Mouse (Mus musculus) forebrain, embryonic 14.5 days (tissue): ENCODE measurements around the gene Hand2. TPM values are rescaled to one million over a fixed set of nuclear protein-coding genes. Genes with fewer than 3 reads are reported as not detected.
A peak's percentile ranks its signal among the peaks of the same experiment; 100 is the strongest.

Experiments
- ATAC-seq: fragments of 200-750 bp; cut with Nextera tagmentation; 2 replicates; pipeline ENCODE4 v1.8.0; 2017; ENCODE audit warnings: mild to moderate bottlenecking, moderate library complexity
- DNase-seq: peaks from one replicate; pipeline ENCODE4 v3.0.0-alpha.2; 2015; ENCODE audit warnings: low spot score
- H3K27ac ChIP-seq: fragments of 300-500 bp; sonication (generic); 2 replicates; pipeline ENCODE4 v1.5.1; 2014; ENCODE audit warnings: low read depth, mild to moderate bottlenecking, control low read depth, low read length, moderate library complexity
- H3K27me3 ChIP-seq: fragments of 300-500 bp; sonication (generic); replicated peaks from 2 replicates; pipeline ENCODE4 v1.6.1; 2014; ENCODE audit warnings: low read length, control low read depth, mixed read lengths; ENCODE audit not compliant: control insufficient read depth, insufficient read depth
- H3K36me3 ChIP-seq: fragments of 300-500 bp; sonication (generic); 2 replicates; pipeline ENCODE4 v1.6.1; 2014; ENCODE audit warnings: low read length, control low read depth; ENCODE audit not compliant: control insufficient read depth, insufficient read depth
- H3K4me1 ChIP-seq: fragments of 300-500 bp; sonication (generic); 2 replicates; pipeline ENCODE4 v1.6.1; 2014; ENCODE audit warnings: antibody characterized with exemption, low read length, control low read depth; ENCODE audit not compliant: control insufficient read depth, insufficient read depth
- H3K4me2 ChIP-seq: fragments of 300-500 bp; sonication (generic); 2 replicates; pipeline ENCODE4 v1.6.1; 2014; ENCODE audit warnings: mild to moderate bottlenecking, control low read depth, low read length
- H3K4me3 ChIP-seq: fragments of 300-500 bp; sonication (generic); 2 replicates; pipeline ENCODE4 v1.5.1; 2014; ENCODE audit warnings: low read depth, low read length, control low read depth
- H3K9ac ChIP-seq: fragments of 300-500 bp; sonication (generic); 2 replicates; pipeline ENCODE4 v1.6.1; 2014; ENCODE audit warnings: mild to moderate bottlenecking, low read length, control low read depth, moderate library complexity
- H3K9me3 ChIP-seq: fragments of 300-500 bp; sonication (generic); replicated peaks from 2 replicates; pipeline ENCODE4 v1.6.1; 2016; ENCODE audit warnings: low read length, control low read depth, mixed read lengths; ENCODE audit not compliant: control insufficient read depth
- WGBS: fragments of 180-500 bp; shearing (Covaris S2); extraction: QIAGEN DNeasy Blood & Tissue Kit; methylation state at CpG from one replicate; pipeline ENCODE4 v1.1.7; 2014; 5-methylcytosine and 5-hydroxymethylcytosine counted together
- polyA plus RNA-seq: library from polyadenylated mRNA; unstranded; fragments of >200 nt; fragmentation: Nextera tagmentation; extraction: Ambion mirVana; gene quantifications from 2 replicates; pipeline ENCODE4 v1.2.1, GENCODE M21; 2014

Hand2 gene
- polyA plus RNA-seq, 1 experiment from 2014 or later = not detected

DNA sequence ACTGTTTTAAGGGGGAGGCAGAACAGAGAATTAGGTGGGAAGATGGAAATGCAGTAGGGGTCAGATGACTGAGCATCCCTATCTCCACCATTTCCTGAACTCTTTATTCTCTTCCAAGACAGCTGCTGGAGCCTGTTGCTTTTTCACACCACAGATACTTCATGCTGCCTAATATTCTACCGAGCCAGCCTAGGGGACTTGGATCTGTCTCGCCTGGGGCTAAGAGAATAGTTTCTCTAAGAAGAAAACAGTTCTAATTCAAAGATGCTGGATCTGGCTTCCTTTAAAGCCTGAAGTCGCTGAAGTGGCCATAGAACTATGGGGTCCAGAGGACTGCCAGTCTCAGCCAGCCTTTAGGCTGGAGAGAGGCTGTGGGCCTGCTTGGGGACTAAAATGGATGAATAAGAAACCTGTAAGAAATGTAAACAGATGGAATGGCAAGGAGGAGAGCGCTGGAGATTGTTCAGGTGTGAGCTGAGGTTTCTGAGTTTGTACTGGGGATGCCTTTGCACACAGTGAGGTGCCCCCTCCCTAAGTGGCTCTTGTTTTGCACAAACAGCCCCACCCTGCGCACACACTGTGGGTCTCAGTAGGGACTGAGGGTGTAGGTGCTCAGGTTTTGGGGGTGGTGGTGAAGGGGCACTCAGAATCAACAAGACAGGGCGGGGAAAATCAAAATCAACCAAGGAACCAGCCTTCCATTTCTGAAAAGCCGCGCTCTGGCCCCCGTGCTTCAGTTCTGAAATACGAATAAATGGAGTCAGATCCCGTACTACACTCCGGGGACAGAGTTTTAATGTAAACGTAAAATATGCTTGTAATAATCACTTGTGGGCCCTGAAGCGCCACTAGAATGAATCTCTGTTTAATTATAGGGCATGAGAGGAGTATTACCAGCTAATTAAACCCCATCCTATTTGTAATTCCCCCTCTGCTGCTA is 19.2 kb downstream of the Hand2 start:
- Histone ChIP-seq H3K4me1 (no peaks in the 10 kb centered on the region), H3K27me3 (peaks cover 94% of the 10 kb centered on the region), H3K27ac (no peak overlapping the region), H3K4me3 (no peak overlapping the region), H3K36me3 (no peaks in the 10 kb centered on the region), H3K4me2 (no peak overlapping the region), H3K9me3 (no peaks in the 10 kb centered on the region), H3K9ac (no peak overlapping the region)
- WGBS = under 1% methylated on average over 14 of the region's 14 CpGs
- no peak for DNase-seq
- ATAC-seq = no peak

DNA sequence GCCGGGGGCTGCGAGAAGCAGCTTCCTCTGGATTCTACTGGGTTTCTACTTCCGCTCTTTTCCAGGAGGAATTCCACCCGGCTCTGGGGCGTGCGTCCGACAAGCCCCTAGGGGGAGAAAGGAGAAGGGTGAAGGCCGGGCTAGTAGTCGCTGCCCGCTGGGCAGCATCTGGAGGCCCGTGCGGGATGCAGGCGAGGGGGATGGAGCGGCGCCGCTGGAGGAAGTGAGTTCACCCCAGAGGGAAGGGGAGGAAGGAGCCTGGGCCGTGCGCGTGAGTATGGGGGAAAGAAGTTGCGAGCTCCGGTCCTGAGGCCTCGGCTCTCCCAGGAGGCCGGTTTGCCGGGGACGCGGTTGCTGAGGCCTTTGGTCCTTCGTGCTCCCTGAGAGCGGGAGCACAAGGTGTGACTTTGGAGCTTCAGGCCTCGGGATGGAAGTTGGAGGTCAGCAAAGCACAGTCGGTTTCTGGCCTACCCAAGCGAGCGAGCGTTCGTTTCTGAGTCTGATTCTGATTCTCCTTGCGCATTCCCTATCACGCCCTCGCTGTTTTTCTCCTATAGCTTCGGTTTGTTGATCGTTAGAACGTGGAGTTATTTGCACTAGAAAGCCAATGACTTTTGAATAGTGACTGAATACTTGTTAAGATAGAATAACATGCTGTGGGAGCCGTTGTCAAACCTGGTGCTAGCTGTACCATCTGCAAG is 20.2 kb downstream of the Hand2 start:
- Histone ChIP-seq H3K4me2 (peak overlapping the region; percentile 14; the same call in 1 of the 2 replicates), H3K9me3 (no peaks in the 10 kb centered on the region), H3K27ac (no peak overlapping the region), H3K27me3 (peaks cover 97% of the 10 kb centered on the region), H3K4me1 (no peaks in the 10 kb centered on the region), H3K9ac (no peak overlapping the region), H3K4me3 (no peak overlapping the region), H3K36me3 (no peaks in the 10 kb centered on the region)
- no peak for DNase-seq
- ATAC-seq = no peak
- WGBS = under 1% methylated on average over 41 of the region's 41 CpGs

DNA sequence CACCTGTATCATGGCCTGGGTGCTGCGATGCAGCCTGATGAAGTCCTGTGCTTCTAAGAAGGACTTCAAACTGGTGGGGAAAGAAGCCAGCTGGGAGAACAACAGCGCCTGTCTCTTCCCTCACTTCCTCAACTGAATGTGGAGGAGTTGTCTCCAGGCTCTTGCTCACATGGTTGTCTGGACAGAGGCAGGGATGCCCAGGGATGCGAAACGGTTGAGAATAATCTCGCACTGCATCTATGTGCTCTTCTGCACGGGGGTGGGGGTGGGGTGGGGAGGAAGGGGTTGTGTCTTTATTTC is 20.7 kb downstream of the Hand2 start:
- no peak for DNase-seq

DNA sequence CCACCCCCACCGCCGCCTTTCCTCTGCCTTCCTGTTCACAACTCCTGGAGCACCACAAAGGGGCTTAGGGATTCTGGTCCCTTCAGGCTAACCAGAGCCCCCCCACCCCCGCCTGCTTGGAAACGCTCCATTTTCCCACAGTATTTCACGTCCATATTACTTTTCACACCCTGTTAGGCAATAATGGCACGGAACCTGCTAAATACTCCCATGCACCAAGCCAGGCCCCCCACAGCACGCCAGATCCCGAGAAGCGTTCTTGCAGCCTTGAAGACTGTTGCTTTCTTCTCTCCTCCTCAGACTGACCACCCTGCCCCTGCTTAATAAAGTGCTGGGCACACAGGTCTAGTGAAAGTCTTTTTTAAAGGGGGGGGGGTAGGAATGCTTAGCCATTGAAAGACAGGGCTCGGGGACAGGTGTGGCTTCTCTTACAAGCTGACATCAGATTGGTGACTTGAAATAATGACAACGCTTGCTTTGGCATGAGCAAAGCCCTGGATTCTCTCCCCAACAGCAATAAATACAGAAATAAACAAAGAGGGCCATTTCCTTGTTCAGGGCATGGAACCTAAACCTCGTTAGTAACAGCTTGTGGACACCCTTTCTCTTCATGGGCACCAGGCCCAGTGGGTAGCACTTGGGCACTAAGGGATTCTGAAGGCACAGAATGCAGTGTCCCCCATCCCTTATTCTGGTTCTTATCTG is 21.8 kb downstream of the Hand2 start:
- no peak overlapping the region for H3K4me2 ChIP-seq
- H3K27me3 ChIP-seq = peaks cover 97% of the 10 kb centered on the region
- WGBS = 2% methylated on average over 10 of the region's 12 CpGs
- H3K9me3 ChIP-seq = no peaks in the 10 kb centered on the region
- ATAC-seq (no peak; the same call in 1 of the 2 replicates), DNase-seq (no peak)
- H3K9ac ChIP-seq = no peak overlapping the region
- no peak overlapping the region for H3K27ac ChIP-seq
- no peaks in the 10 kb centered on the region for H3K36me3 ChIP-seq
- no peak overlapping the region for H3K4me3 ChIP-seq
- no peaks in the 10 kb centered on the region for H3K4me1 ChIP-seq

More for the DNA sequence above, 20.7 kb downstream of the Hand2 start:
- H3K27ac ChIP-seq = no peak overlapping the region
- no peaks in the 10 kb centered on the region for H3K9me3 ChIP-seq
- H3K4me3 ChIP-seq = no peak overlapping the region
- 0% methylated on average over 6 of the region's 6 CpGs for WGBS
- H3K4me2 ChIP-seq = no peak overlapping the region
- ATAC-seq = no peak
- no peaks in the 10 kb centered on the region for H3K36me3 ChIP-seq
- peaks cover 97% of the 10 kb centered on the region for H3K27me3 ChIP-seq
- H3K4me1 ChIP-seq = no peaks in the 10 kb centered on the region
- H3K9ac ChIP-seq = no peak overlapping the region

DNA sequence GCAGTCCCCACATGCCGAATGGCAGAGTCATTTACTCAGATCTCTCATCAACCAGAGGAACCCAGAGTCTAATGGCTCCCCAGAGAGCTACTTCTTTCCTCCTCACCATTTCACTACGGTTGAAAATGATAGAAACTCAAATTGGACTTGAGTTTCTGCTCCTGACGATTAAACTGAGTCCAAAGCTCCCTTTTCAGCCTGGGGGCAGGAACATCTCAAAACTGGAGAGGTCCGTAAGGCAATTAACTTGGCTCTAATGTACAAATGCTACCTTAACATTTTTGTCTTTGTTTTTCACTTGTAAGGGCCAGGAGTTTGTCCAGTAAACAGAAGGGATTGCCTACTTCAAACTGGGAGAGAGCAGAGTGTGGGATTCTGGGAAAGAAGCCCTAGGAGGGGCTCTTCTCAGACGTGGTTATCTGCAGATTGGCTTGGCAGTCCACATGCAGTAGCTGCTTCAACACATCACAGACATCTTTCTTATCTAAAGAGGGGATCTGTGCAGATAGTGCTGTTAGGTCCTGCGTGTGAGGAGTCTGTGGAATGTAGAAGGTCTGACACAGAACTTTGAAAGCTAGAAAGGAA is 23.0 kb downstream of the Hand2 start:
- ATAC-seq = no peak
- no peaks in the 10 kb centered on the region for H3K4me1 ChIP-seq
- no peaks in the 10 kb centered on the region for H3K36me3 ChIP-seq
- H3K4me3 ChIP-seq = no peak overlapping the region
- H3K4me2 ChIP-seq = no peak overlapping the region
- no peak overlapping the region for H3K27ac ChIP-seq
- no peak overlapping the region for H3K9ac ChIP-seq
- WGBS = 3% methylated on average over 6 of the region's 6 CpGs
- H3K9me3 ChIP-seq = no peaks in the 10 kb centered on the region
- H3K27me3 ChIP-seq = peaks cover 98% of the 10 kb centered on the region
- no peak for DNase-seq

DNA sequence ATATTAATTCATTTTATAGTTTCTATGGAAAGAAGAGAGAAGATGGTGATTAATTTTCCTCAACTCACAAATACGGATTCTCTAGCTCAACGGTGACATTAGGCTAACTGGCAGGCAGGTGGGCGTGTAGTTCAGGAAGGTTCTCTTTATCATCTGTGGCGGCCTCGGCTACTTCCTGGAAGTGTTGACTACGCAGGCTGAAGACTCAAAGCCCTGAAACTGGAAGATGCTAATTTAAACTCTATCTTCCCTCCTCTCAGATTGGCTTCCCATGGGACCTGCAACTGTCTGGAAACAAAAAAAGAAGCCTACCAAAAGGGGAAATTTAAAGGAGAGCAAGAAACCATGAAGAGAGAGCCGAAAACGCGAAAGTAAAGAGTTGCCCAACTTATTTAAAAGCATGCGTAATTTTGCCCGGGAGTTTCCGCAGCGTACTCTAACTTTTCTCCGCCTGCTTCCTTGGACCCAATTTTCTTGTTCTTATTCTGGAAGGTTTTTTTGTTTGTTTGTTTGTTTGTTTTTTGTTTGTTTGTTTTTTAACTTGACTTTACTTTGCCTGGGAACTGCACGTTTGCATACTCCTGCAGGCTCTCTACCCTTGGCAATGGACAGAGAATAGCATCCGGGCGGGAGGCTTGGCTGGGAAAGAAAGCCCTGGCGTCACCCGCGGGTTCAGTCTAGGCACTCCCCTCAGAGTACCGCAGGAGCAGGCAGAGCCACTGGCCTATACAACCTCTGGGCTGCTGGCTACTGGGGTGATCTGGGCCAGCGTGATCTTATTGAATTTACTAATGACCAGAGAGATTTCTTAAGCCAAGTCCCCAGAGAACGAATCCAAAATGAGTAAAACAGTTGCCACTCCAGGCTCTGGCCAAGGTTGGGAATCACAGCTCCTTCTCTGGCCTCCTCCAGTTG is 24.4 kb downstream of the Hand2 start:
- H3K27ac ChIP-seq = no peak overlapping the region
- no peak overlapping the region for H3K4me2 ChIP-seq
- H3K9ac ChIP-seq = no peak overlapping the region
- peaks cover 98% of the 10 kb centered on the region for H3K27me3 ChIP-seq
- no peaks in the 10 kb centered on the region for H3K4me1 ChIP-seq
- under 1% methylated on average over 23 of the region's 23 CpGs for WGBS
- H3K36me3 ChIP-seq = no peaks in the 10 kb centered on the region
- DNase-seq (no peak), ATAC-seq (no peak)
- no peaks in the 10 kb centered on the region for H3K9me3 ChIP-seq
- H3K4me3 ChIP-seq = no peak overlapping the region

DNA sequence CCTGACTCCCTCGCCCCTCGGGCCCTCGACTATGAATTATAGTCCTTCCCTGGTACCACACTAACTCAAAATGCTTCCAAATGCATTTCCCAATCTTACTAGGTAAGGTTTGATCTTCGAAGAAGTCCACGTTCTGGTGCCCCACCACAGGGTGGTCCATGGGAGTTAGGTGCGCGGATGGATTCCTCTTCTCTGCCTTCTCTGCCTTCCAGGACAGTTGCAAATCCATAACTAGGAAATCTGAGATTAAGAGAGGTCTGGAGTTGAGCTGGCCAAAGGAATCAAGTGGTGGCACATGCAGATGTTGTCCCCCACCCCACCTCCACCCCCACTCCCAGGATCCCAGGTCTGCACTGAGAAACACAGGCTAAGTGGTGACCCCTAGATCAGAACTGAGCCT is 25.6 kb downstream of the Hand2 start:
- WGBS = 1% methylated on average over 7 of the region's 7 CpGs
- no peak overlapping the region for H3K4me2 ChIP-seq
- H3K27me3 ChIP-seq = peaks cover 98% of the 10 kb centered on the region
- no peak for ATAC-seq
- H3K9ac ChIP-seq = no peak overlapping the region
- no peak for DNase-seq
- no peaks in the 10 kb centered on the region for H3K9me3 ChIP-seq
- no peaks in the 10 kb centered on the region for H3K36me3 ChIP-seq
- H3K4me3 ChIP-seq = no peak overlapping the region
- no peak overlapping the region for H3K27ac ChIP-seq
- H3K4me1 ChIP-seq = no peaks in the 10 kb centered on the region

DNA sequence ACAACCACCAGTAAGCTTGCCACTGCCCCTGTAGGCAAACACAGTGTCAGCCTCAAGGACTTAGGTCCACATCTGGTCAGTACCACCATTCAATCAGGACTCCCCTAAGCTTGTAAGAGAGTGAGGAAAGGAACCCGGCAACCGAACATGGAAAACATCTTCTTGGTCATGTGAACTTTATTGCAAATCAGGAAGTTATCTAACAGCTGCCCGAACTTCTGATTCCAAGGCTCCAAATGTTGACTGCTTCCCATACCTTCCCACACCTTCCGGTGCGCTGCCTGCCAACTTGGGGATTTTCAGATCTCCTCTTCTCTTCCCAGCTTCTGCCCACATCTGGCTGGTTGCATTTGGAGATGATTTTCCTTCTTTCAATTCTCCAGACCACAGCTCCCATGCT is 26.4 kb downstream of the Hand2 start:
- Histone ChIP-seq H3K4me2 (no peak overlapping the region), H3K4me1 (no peaks in the 10 kb centered on the region), H3K9ac (no peak overlapping the region), H3K36me3 (no peaks in the 10 kb centered on the region), H3K4me3 (no peak overlapping the region), H3K27ac (no peak overlapping the region), H3K9me3 (no peaks in the 10 kb centered on the region), H3K27me3 (peaks cover 98% of the 10 kb centered on the region)
- no peak for ATAC-seq
- WGBS = 6% methylated on average over 5 of the region's 5 CpGs
- DNase-seq = no peak
